Mouse (Mus musculus) forebrain, embryonic 10.5 days (tissue): ENCODE results near the gene Klhl24. TPM values are rescaled to one million over a fixed set of nuclear protein-coding genes. Genes with fewer than 3 reads are reported as not detected.

Experiments used
- DNase-seq: peaks from one replicate; pipeline ENCODE4 v3.0.0-alpha.2; 2017; ENCODE audit warnings: low spot score; ENCODE audit errors: extremely low spot score
- H3K27ac ChIP-seq: fragments of 300-500 bp; sonication (generic); 2 replicates; pipeline ENCODE4 v1.5.1; 2016; ENCODE audit warnings: mild to moderate bottlenecking
- H3K27me3 ChIP-seq: fragments of 300-500 bp; sonication (generic); 2 replicates; pipeline ENCODE4 v1.6.1; 2016; ENCODE audit warnings: mild to moderate bottlenecking; ENCODE audit not compliant: poor library complexity, severe bottlenecking
- H3K36me3 ChIP-seq: fragments of 300-500 bp; sonication (generic); replicated peaks from 2 replicates; pipeline ENCODE4 v1.6.1; 2016; ENCODE audit warnings: mild to moderate bottlenecking, moderate library complexity
- H3K4me1 ChIP-seq: fragments of 300-500 bp; sonication (generic); 2 replicates; pipeline ENCODE4 v1.6.1; 2016
- H3K4me3 ChIP-seq: fragments of 300-500 bp; sonication (generic); 2 replicates; pipeline ENCODE4 v1.5.1; 2016; ENCODE audit warnings: mild to moderate bottlenecking, moderate library complexity
- H3K9me3 ChIP-seq: fragments of 300-500 bp; sonication (generic); 2 replicates; pipeline ENCODE4 v1.6.1; 2016; ENCODE audit warnings: mild to moderate bottlenecking, moderate library complexity
- WGBS: fragments of 180-500 bp; shearing (Covaris S2); methylation state at CpG from one replicate; pipeline ENCODE4 v1.1.7; 2016; 5-methylcytosine and 5-hydroxymethylcytosine counted together
- polyA plus RNA-seq: library from polyadenylated mRNA; unstranded; fragments of >200 nt; fragmentation: Nextera tagmentation; extraction: Ambion mirVana; gene quantifications from 2 replicates; pipeline ENCODE4 v1.2.1, GENCODE M21; 2016

Gene Klhl24
- polyA plus RNA-seq, 1 experiment from 2014 or later, result 22.3 TPM

DNA sequence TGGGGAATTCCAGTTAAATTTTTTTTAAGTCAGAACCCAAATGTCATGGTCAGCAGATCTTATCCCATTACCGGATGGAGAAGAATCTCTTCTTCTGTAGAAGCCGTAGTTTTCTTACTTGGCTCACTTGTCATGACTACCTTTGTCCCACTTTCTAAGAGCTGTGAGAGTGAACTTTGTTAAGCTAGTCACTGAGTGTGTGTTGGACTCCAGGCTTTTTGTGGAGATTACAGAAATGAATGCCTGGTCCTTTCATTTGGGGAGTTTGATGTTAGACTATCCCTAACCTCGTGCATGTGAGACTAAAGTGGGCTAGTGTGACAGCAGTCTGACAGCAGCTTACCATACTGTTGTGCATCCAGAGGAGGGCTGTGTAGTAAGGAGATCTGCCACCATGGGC is 71.7 kb downstream of the Klhl24 start:
- Histone ChIP-seq H3K36me3 (peaks cover 100% of the 10 kb centered on the region), H3K4me3 (no peak overlapping the region), H3K27me3 (no peaks in the 10 kb centered on the region), H3K27ac (no peak overlapping the region), H3K9me3 (peaks cover 20% of the 10 kb centered on the region), H3K4me1 (no peaks in the 10 kb centered on the region)
- 91% methylated on average over 3 of the region's 3 CpGs for WGBS
- DNase-seq, result no peak

- H3K4me1 ChIP-seq, result no peaks in the 10 kb centered on the region
- no peak overlapping the region for H3K4me3 ChIP-seq
- no peak for DNase-seq
- 87% methylated on average over 3 of the region's 3 CpGs for WGBS
- peaks cover 19% of the 10 kb centered on the region for H3K9me3 ChIP-seq
- no peaks in the 10 kb centered on the region for H3K27me3 ChIP-seq
- H3K27ac ChIP-seq, result no peak overlapping the region
- H3K36me3 ChIP-seq, result peaks cover 100% of the 10 kb centered on the region
Measured at GRCm38 (mm10) chr16:20169471-20170106, 72.2 kb downstream of the Klhl24 start.

Other genes with a start within 250 kb of the Klhl24 start
- 9.2 and 10.6 TPM in 2 replicates for gene Klhl6, start 114.5 kb upstream of the Klhl24 start, polyA plus RNA-seq
- 40.1 and 41.2 TPM in 2 replicates for gene Yeats2, start 43.5 kb downstream of the Klhl24 start, polyA plus RNA-seq
- gene Map6d1, start 143.8 kb downstream of the Klhl24 start, polyA plus RNA-seq, result 1.0 and 1.6 TPM in 2 replicates
- 143 and 150 TPM in 2 replicates for gene Parl, start 204.8 kb downstream of the Klhl24 start, polyA plus RNA-seq
- not detected in 2 replicates for gene Cyp2ab1, start 227.9 kb downstream of the Klhl24 start, polyA plus RNA-seq